Mouse (Mus musculus): ENCODE measurements at regions not wholly inside any gene's neighbourhood (a gene's known extent, or its start where the extent isn't known, plus 50 kb on each side); places are given as distances from the start of the nearest gene placed in this dataset.

DNA sequence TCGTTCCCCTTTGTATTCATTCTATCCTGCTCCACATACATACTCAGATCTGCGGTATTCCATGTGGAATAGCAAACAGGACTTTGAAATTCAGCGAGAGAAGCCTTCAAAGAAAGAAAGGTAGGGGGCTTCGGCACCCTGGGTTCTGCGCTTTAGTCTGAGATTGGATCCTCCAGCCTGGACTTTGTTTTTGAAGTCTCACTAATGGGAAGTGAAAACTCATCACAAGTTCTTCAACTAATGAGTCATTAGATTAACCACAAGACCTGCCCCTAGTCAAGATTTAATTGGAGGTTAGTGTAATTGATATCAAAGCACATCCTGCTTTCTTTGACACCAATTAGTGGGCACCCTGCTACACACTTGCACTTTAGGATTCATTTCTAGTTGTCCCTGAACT is 492.5 kb upstream of the Zfp960 start:
- Histone ChIP-seq H3K27ac (no peak overlapping the region), H3K9me3 (no peaks in the 10 kb centered on the region), H3K4me1 (no peaks in the 10 kb centered on the region), H3K9ac (no peak overlapping the region), H3K27me3 (no peaks in the 10 kb centered on the region), H3K4me2 (no peak overlapping the region), H3K4me3 (no peak overlapping the region), H3K36me3 (no peaks in the 10 kb centered on the region)
- 69% methylated on average over 5 of the region's 5 CpGs for WGBS
- ATAC-seq (ENCODE audit: insufficient number of reproducible peaks, insufficient read depth, low FRiP score, low TSS enrichment, low read depth), result no peak

DNA sequence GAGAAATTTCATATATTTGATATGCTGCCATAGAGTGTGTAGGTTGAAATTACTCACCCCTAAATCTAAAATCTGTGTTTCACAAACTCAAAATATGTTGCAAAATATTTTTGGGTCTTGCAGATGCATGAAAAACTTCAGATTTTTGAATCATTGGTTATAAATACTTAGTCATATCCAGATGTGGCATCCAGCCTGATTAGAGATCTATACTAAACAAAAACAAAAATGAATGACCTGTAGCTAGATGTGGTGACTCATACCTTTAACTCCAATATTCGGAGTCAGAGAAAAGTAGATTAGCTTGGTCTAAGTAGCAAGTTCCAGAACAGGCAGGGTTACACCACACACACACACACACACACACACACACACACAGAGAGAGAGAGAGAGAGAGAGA is 475.1 kb upstream of the Zfp960 start:
- Histone ChIP-seq H3K27ac (no peak overlapping the region), H3K4me1 (no peaks in the 10 kb centered on the region), H3K4me3 (no peak overlapping the region), H3K9ac (no peak overlapping the region), H3K4me2 (no peak overlapping the region), H3K9me3 (no peaks in the 10 kb centered on the region), H3K27me3 (no peaks in the 10 kb centered on the region), H3K36me3 (no peaks in the 10 kb centered on the region)
- ATAC-seq (ENCODE audit: insufficient number of reproducible peaks, insufficient read depth, low FRiP score, low TSS enrichment, low read depth), result no peak
- WGBS, result 83% methylated on average over 1 of the region's 1 CpGs

DNA sequence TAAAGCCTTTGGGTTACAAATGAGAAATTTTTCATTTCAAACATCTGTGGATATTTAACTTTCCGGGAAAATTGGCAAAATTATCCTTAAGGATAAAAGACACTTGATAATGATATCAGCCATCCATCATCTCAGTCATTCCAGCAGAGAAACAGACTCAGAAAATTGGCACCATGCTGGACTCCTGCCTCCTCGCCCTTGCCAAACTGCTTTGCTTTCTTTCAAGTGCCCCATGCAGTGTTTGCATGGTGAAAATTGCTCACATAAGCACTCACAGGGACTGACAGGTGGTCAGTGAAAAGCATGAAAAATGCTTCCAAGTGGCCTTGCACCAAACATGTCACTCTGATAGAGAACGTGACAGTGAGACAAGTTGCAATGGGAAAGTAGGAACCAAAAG is 464.2 kb upstream of the Zfp960 start:
- ATAC-seq (ENCODE audit: insufficient number of reproducible peaks, insufficient read depth, low FRiP score, low TSS enrichment, low read depth), result no peak
- no peak overlapping the region for H3K4me3 ChIP-seq
- H3K4me2 ChIP-seq, result no peak overlapping the region
- no peak overlapping the region for H3K9ac ChIP-seq
- no peaks in the 10 kb centered on the region for H3K4me1 ChIP-seq
- 37% methylated on average over 3 of the region's 3 CpGs for WGBS
- H3K27me3 ChIP-seq, result no peaks in the 10 kb centered on the region
- no peaks in the 10 kb centered on the region for H3K36me3 ChIP-seq
- H3K27ac ChIP-seq, result no peak overlapping the region
- H3K9me3 ChIP-seq, result no peaks in the 10 kb centered on the region

DNA sequence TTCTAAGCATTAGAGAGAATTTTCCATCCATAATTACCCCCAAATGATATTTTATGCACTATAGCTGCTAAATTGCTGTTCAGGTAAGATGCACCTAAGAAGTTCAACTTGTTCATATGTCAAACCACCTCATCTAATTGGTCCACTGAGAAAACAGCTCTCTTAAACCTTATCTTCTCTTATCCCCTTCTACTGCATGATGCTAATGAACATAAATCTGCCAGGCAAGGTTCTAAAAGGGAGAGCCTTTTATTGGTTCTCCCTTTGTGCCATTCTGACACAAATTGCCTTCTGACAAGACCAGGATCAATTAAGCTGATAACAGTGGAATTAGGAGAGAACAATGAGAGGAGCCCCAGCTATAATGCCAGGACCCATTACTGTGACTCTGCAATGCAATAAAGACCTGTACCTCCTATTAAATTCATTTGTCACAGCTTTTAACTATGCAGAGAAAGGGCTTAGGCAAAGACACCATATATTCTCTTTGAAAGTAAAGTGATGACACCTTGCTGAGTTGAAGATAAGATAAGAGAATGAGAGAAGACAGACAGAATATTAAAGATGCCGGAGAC is 451.4 kb upstream of the Zfp960 start:
- no peak for ATAC-seq (ENCODE audit: insufficient number of reproducible peaks, insufficient read depth, low FRiP score, low TSS enrichment, low read depth)
- Histone ChIP-seq H3K4me1 (no peaks in the 10 kb centered on the region), H3K4me3 (no peak overlapping the region), H3K36me3 (no peaks in the 10 kb centered on the region), H3K4me2 (no peak overlapping the region), H3K27me3 (no peaks in the 10 kb centered on the region), H3K27ac (no peak overlapping the region), H3K9ac (no peak overlapping the region), H3K9me3 (no peaks in the 10 kb centered on the region)
- 79% methylated on average over 1 of the region's 1 CpGs for WGBS

DNA sequence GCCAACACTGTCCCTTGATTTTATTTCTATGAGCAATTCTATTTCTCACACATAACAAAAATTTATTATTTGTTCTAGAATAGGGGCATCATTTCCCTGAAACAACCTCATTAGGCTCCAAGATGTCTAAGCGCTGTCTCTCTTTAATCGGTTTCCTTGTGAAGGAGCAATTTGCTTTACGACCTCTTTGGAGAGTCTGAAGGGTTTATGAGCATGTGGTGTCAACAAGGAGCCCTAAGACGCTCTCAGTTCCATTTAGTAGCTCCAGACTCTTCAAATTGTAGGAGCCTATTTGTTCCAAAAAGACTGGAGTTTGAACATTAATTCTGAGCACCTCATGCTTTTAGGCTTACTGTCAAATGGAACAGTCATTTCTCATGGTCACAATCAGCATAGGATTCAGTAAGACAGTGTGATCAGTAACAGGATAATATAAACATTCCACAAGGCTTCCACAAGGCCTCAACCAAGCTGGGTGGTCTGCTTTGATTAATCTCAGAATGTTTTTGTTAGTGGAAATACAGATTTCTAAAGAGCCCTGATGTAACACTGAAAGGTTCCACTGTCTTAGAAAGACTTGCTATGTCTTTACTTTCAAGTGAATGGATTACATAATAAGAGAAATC is 441.9 kb upstream of the Zfp960 start:
- 76% methylated on average over 4 of the region's 4 CpGs for WGBS
- no peaks in the 10 kb centered on the region for H3K9me3 ChIP-seq
- no peaks in the 10 kb centered on the region for H3K36me3 ChIP-seq
- no peak overlapping the region for H3K4me3 ChIP-seq
- ATAC-seq (ENCODE audit: insufficient number of reproducible peaks, insufficient read depth, low FRiP score, low TSS enrichment, low read depth), result no peak
- no peaks in the 10 kb centered on the region for H3K27me3 ChIP-seq
- no peak overlapping the region for H3K9ac ChIP-seq
- no peaks in the 10 kb centered on the region for H3K4me1 ChIP-seq
- no peak overlapping the region for H3K4me2 ChIP-seq
- H3K27ac ChIP-seq, result no peak overlapping the region

DNA sequence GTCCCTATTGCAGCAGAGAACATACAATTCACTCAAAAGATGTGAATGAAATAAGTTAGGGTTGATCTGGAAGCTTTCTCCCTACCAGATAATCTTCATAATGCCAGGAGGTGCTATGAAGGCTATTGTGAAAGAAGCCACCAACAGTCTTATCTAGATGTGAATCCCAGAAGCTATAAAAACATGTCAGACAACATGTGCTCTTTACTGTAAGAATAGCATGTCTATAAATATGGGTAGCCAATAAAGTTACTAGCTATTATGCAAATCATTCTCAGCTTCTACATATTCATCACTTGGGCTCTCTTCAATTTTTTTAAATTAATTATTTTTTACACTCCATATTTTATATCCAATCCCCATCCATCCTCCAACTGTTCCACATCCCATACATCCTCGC is 434.1 kb upstream of the Zfp960 start:
- no peaks in the 10 kb centered on the region for H3K27me3 ChIP-seq
- ATAC-seq (ENCODE audit: insufficient number of reproducible peaks, insufficient read depth, low FRiP score, low TSS enrichment, low read depth), result no peak
- H3K4me2 ChIP-seq, result no peak overlapping the region
- H3K36me3 ChIP-seq, result no peaks in the 10 kb centered on the region
- no peak overlapping the region for H3K27ac ChIP-seq
- 64% methylated on average over 1 of the region's 1 CpGs for WGBS
- H3K9ac ChIP-seq, result no peak overlapping the region
- no peaks in the 10 kb centered on the region for H3K9me3 ChIP-seq
- no peak overlapping the region for H3K4me3 ChIP-seq
- H3K4me1 ChIP-seq, result no peaks in the 10 kb centered on the region

DNA sequence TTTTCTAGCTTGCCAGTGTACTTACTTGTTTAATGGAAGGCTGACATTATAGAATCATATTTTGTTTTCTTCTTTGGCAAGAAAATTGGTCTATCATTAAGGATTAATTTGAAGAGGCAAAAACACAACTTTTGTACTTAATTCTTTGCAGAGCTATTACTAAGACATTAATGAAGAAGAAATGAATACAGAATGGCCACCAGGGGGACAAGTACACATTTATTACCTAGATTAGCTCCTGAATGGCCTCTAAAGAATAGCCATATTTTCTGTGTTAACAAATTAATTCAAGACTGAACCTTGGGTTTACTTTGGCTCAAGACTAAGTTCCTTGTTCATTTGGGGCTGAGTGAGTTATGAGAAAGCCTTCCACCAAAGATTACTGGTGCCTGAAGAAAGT is 430.5 kb upstream of the Zfp960 start:
- Histone ChIP-seq H3K4me3 (no peak overlapping the region), H3K27me3 (no peaks in the 10 kb centered on the region), H3K9me3 (no peaks in the 10 kb centered on the region), H3K9ac (no peak overlapping the region), H3K4me2 (no peak overlapping the region), H3K36me3 (no peaks in the 10 kb centered on the region), H3K4me1 (no peaks in the 10 kb centered on the region), H3K27ac (no peak overlapping the region)
- no peak for ATAC-seq (ENCODE audit: insufficient number of reproducible peaks, insufficient read depth, low FRiP score, low TSS enrichment, low read depth)

DNA sequence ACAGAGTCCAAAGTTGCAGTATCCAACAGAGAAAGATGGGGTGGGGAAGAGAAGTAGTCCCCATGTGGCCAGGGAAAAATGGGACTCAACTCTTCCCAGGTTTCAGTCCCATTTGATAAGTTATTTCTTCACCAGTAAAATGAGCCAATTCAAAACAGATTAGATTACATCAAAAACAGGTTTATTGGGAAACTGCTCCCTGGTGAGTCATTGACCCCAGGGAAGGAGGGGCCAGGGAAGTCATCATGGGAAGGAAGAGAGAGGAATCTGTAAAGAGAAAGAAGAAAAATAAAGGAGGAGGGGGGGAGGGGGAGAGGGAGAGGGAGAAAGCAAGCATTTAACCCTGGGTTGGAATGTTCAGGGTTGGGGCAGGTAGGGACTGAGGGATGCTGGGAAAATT is 426.4 kb upstream of the Zfp960 start:
- no peak overlapping the region for H3K9ac ChIP-seq
- no peak overlapping the region for H3K4me3 ChIP-seq
- H3K36me3 ChIP-seq, result no peaks in the 10 kb centered on the region
- H3K4me2 ChIP-seq, result no peak overlapping the region
- no peak for ATAC-seq (ENCODE audit: insufficient number of reproducible peaks, insufficient read depth, low FRiP score, low TSS enrichment, low read depth)
- H3K9me3 ChIP-seq, result no peaks in the 10 kb centered on the region
- no peaks in the 10 kb centered on the region for H3K27me3 ChIP-seq
- no peaks in the 10 kb centered on the region for H3K4me1 ChIP-seq
- no peak overlapping the region for H3K27ac ChIP-seq

DNA sequence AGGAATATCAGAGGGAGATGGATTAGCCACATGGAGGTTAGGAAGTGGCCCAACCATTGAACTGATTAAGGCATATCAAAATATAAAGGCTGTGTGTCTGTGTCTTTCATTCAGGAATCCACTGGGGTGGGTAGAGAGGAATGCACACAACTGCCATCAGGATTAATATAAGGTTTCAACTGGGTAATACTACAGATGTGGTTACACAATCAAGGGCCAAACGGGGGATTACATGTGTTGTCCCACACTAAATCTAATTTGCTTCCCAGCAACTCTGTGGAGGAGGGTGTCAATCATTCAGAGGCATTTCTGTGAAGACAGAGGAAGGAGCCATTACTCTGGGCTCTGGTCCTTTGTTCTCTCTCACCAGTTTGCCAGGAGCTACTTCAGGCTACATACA is 416.0 kb upstream of the Zfp960 start:
- Histone ChIP-seq H3K9ac (no peak overlapping the region), H3K27me3 (no peaks in the 10 kb centered on the region), H3K4me2 (no peak overlapping the region), H3K4me1 (no peaks in the 10 kb centered on the region), H3K27ac (no peak overlapping the region), H3K4me3 (no peak overlapping the region), H3K9me3 (no peaks in the 10 kb centered on the region), H3K36me3 (no peaks in the 10 kb centered on the region)
- WGBS, result 14% methylated on average over 1 of the region's 1 CpGs
- ATAC-seq (ENCODE audit: insufficient number of reproducible peaks, insufficient read depth, low FRiP score, low TSS enrichment, low read depth), result 0 out of 2 replicates have a peak, but pooled peaks have one; percentile 52

DNA sequence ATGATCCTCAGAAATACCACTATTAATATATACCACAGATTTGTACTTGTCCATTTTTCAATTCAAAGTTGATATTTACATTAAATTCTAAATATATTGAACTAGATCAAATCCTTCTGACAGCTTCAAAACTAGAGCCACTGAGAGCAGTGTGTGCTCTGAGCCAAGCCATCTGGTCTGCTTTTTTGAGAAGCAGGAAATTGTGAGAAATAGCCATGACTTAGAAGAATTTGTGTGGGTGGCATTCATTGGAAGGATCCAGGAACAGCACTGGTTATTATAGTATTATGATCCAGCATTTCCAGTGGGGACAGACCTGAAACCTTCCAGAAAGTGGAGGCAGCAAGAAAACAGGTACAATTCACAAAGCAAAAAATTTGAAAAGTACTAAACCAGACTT is 398.7 kb upstream of the Zfp960 start:
- Histone ChIP-seq H3K4me1 (no peaks in the 10 kb centered on the region), H3K27ac (no peak overlapping the region), H3K4me2 (no peak overlapping the region), H3K27me3 (no peaks in the 10 kb centered on the region), H3K9me3 (no peaks in the 10 kb centered on the region), H3K9ac (no peak overlapping the region), H3K4me3 (no peak overlapping the region), H3K36me3 (no peaks in the 10 kb centered on the region)
- ATAC-seq (ENCODE audit: insufficient number of reproducible peaks, insufficient read depth, low FRiP score, low TSS enrichment, low read depth), result no peak

DNA sequence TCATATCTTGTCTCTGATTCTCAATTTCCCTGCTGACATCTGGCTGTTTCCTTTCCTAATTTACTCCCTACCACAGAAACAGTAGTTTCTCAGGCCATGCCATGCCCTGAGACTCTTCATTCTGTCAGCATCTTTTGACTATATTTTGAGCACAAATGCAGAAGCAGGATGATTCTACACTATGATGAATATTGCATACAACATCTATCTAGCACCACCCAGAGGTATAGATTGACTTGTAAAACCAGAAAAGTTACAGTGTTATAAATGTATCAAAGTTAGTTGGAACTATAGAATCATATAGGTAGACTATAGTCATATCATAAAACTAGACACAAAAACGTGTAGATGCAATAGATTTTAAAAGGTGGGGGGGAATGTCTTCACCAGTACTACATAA is 396.3 kb upstream of the Zfp960 start:
- no peak overlapping the region for H3K4me3 ChIP-seq

DNA sequence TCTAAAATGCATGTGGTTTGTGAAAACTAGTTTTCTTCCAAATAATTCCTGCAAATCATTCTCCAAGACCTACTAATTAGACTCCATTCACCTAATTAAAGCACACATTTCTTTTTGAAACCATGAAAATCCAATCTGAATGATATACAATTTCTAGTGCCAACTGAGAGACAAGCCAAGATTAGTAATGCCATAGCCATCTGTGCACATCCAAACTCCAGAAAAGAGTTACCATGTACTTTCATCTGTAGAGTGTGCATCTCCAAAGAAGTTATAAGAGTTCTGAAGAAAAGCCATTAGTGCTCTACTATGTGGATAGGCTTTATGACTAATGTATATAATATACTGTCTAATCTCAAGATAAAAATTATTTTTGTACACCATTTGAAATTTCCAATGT is 359.7 kb upstream of the Zfp960 start:
- no peaks in the 10 kb centered on the region for H3K4me1 ChIP-seq
- no peak overlapping the region for H3K9ac ChIP-seq
- no peak overlapping the region for H3K4me3 ChIP-seq
- H3K27me3 ChIP-seq, result no peaks in the 10 kb centered on the region
- no peak overlapping the region for H3K27ac ChIP-seq
- H3K9me3 ChIP-seq, result no peaks in the 10 kb centered on the region
- H3K4me2 ChIP-seq, result no peak overlapping the region
- H3K36me3 ChIP-seq, result no peaks in the 10 kb centered on the region
- no peak for ATAC-seq (ENCODE audit: insufficient number of reproducible peaks, insufficient read depth, low FRiP score, low TSS enrichment, low read depth)

More for the DNA sequence above, 396.3 kb upstream of the Zfp960 start:
- no peaks in the 10 kb centered on the region for H3K27me3 ChIP-seq
- no peak overlapping the region for H3K27ac ChIP-seq
- no peak overlapping the region for H3K9ac ChIP-seq
- ATAC-seq (ENCODE audit: insufficient number of reproducible peaks, insufficient read depth, low FRiP score, low TSS enrichment, low read depth), result no peak
- no peaks in the 10 kb centered on the region for H3K4me1 ChIP-seq
- H3K9me3 ChIP-seq, result no peaks in the 10 kb centered on the region
- no peaks in the 10 kb centered on the region for H3K36me3 ChIP-seq
- WGBS, result 68% methylated on average over 1 of the region's 1 CpGs
- no peak overlapping the region for H3K4me2 ChIP-seq

DNA sequence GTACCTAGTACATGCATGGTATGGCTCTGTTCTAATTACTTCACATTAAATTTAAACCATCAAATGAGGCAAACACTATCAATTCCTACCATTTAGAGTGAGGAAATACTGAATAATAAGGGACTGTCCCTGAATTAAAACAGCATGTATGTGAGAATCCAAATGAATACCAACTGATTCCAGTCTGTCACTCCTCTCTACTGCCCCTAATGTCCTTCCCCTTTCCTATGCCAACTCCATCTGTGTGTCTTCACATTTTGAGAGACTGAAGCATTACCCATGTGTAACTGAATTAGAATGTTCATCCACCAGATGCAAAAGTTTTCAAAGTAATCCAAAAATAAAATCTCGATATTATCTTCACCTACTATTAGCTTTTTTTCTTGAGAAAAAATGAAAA is 358.0 kb upstream of the Zfp960 start:
- Histone ChIP-seq H3K27ac (no peak overlapping the region), H3K9me3 (no peaks in the 10 kb centered on the region), H3K9ac (no peak overlapping the region), H3K4me2 (no peak overlapping the region), H3K36me3 (no peaks in the 10 kb centered on the region), H3K27me3 (no peaks in the 10 kb centered on the region), H3K4me3 (no peak overlapping the region), H3K4me1 (no peaks in the 10 kb centered on the region)
- no peak for ATAC-seq (ENCODE audit: insufficient number of reproducible peaks, insufficient read depth, low FRiP score, low TSS enrichment, low read depth)
- 79% methylated on average over 1 of the region's 1 CpGs for WGBS
